ENCODE assay signal across 28 mouse cellular contexts in the genomic region with DNA sequence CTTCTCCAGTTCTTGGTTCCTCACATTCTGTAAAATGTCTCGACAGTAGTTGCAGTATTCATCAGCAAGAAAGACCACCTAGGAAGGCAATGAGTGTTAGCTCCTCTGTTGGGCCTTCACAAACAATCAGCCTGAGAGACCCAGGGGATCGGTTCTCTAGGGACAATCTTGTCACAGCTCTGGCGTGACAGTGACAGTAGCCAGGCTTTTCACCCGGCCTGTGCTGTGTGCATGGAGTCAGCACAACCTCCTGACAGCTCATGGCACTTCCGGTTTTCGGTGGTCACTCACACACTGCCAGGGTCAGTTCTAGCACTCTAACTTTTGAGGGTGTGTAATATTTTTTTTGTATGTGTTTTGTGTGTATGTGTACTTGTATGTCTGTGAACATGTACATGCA. TPM values are rescaled to one million over a fixed set of nuclear protein-coding genes. Genes with fewer than 3 reads are reported as not detected.
DNase-seq lines count a peak whose midpoint lies in the region; ATAC-seq lines count a peak whose summit lies in the region.
"Had no signal": no experiment of that assay in that cellular context is flagged by ENCODE, and none has a peak within 500 bp of the region (broad histone marks: within the 10 kb centered on the region; RNA-seq: fewer than 3 reads in every experiment).

No protein-coding gene starts in this region.

- H3K9ac ChIP-seq in heart, embryonic 13.5 days, result no peak overlapping the region
- H3K9ac ChIP-seq: forebrain, embryonic 13.5 days; hindbrain, embryonic 13.5 days; intestine, embryonic 15.5 days had no signal

- peaks cover 36% of the 10 kb centered on the region for H3K4me1 ChIP-seq in heart, embryonic 10.5 days
- peaks cover 26% of the 10 kb centered on the region for H3K4me1 ChIP-seq in heart, embryonic 13.5 days
- H3K4me1 ChIP-seq: forebrain, embryonic 13.5 days had no signal

- no peaks in the 10 kb centered on the region for H3K9me3 ChIP-seq in heart, embryonic 10.5 days
- no peaks in the 10 kb centered on the region for H3K9me3 ChIP-seq in heart, embryonic 13.5 days
- H3K9me3 ChIP-seq: forebrain, embryonic 10.5 days; forebrain, embryonic 13.5 days; G1E; hindbrain, embryonic 10.5 days; hindbrain, embryonic 13.5 days; intestine, embryonic 15.5 days had no signal

- peaks cover 7% of the 10 kb centered on the region; the same call in 1 of the 2 replicates for H3K27me3 ChIP-seq in heart, embryonic 10.5 days (ENCODE audit: insufficient read depth, poor library complexity, severe bottlenecking)
- H3K27me3 ChIP-seq in heart, embryonic 13.5 days (replicated peaks), result 0 out of 2 replicates have a peak, but pooled peaks cover 4% of the 10 kb centered on the region
- H3K27me3 ChIP-seq: forebrain, embryonic 13.5 days; intestine, embryonic 15.5 days; Patski had no signal

- no peak for ATAC-seq in heart, embryonic 13.5 days (ENCODE audit: extremely low read depth, insufficient number of reproducible peaks, low FRiP score, low TSS enrichment)
- ATAC-seq: forebrain, embryonic 13.5 days; forebrain, embryonic 16.5 days; hindbrain, embryonic 16.5 days; intestine, embryonic 15.5 days; Patski had no signal

- H3K27ac ChIP-seq in heart, embryonic 10.5 days, result no peak overlapping the region; the same call in 1 of the 2 replicates
- H3K27ac ChIP-seq in heart, embryonic 13.5 days (replicated peaks), result peak overlapping the region; percentile 29; the same call in 1 of the 2 replicates
- H3K27ac ChIP-seq: forebrain, embryonic 10.5 days; forebrain, embryonic 13.5 days; hindbrain, embryonic 10.5 days; hindbrain, embryonic 13.5 days; intestine, embryonic 15.5 days had no signal

- no peak overlapping the region for H3K4me3 ChIP-seq in heart, embryonic 10.5 days
- H3K4me3 ChIP-seq in heart, embryonic 13.5 days, result no peak overlapping the region
- H3K4me3 ChIP-seq: forebrain, embryonic 10.5 days; forebrain, embryonic 13.5 days; hindbrain, embryonic 10.5 days; hindbrain, embryonic 13.5 days; intestine, embryonic 15.5 days had no signal

- H3K4me2 ChIP-seq in heart, embryonic 13.5 days, result no peak overlapping the region
- H3K4me2 ChIP-seq: forebrain, embryonic 13.5 days; hindbrain, embryonic 13.5 days; intestine, embryonic 15.5 days had no signal

- DNase-seq in heart, embryonic 10.5 days (ENCODE audit: low spot score), result peak; percentile 88
- DNase-seq in heart, adult 9 months (ENCODE audit: low spot score in 2 of 2), result no peak
- no peak for DNase-seq in heart, adult 18-20 months
- peak; percentile 37 for DNase-seq in heart, postnatal 4 days
- no peak for DNase-seq in heart, adult 11 months
- DNase-seq: adrenal gland, postnatal 10 days; adrenal gland, postnatal 36 days; cerebellum, adult 18-20 months; cerebellum, adult 9-10 months; cerebellum, postnatal 14 days; gastrocnemius, postnatal 10 days; gastrocnemius, postnatal 36 days; kidney, adult 11 months; kidney, adult 8-10 months had no signal

- WGBS in heart, embryonic 10.5 days, result 15% methylated on average over 6 of the region's 6 CpGs
- WGBS in heart, embryonic 13.5 days, result 18% methylated on average over 6 of the region's 6 CpGs

- H3K36me3 ChIP-seq in heart, embryonic 10.5 days, result no peaks in the 10 kb centered on the region
- no peaks in the 10 kb centered on the region for H3K36me3 ChIP-seq in heart, embryonic 13.5 days
- H3K36me3 ChIP-seq: forebrain, embryonic 10.5 days; G1E; hindbrain, embryonic 10.5 days; hindbrain, embryonic 13.5 days; intestine, embryonic 15.5 days had no signal

RNA-seq across cellular contexts. Expression of gene Rfx8, which starts 32.2 kb away (rescaled TPM):
- polyA plus RNA-seq in heart, embryonic 10.5 days (2016; fragmentation: Nextera tagmentation; extraction: Ambion mirVana), result 0.73 and 1.4 TPM in 2 replicates
- 0.59 and 0.67 TPM in 2 replicates for polyA plus RNA-seq in heart, embryonic 13.5 days (2015; fragmentation: Nextera tagmentation; extraction: Ambion mirVana)
- total RNA-seq in heart, adult 18-20 months (2021), result under 1 TPM; 0.20 to 0.31 TPM
- under 1 TPM; 0.57 to 0.72 TPM for total RNA-seq in heart, postnatal 4 days (2021)
- total RNA-seq: adrenal gland, adult 18-20 months; gastrocnemius, adult 18-20 months; gastrocnemius, postnatal 36 days; granulocyte monocyte progenitor cell, adult 5-6 weeks had no signal
- polyA plus RNA-seq: G1E, Patski had no signal

RNA-seq across cellular contexts. Expression of gene Creg2, which starts 37.3 kb away (rescaled TPM):
- polyA plus RNA-seq in heart, embryonic 10.5 days (2016; fragmentation: Nextera tagmentation; extraction: Ambion mirVana), result 0.04 and 0.06 TPM in 2 replicates
- not detected in 2 replicates for polyA plus RNA-seq in heart, embryonic 13.5 days (2015; fragmentation: Nextera tagmentation; extraction: Ambion mirVana)
- under 1 TPM in 1 of 2 experiments, not detected in 1; 0.05 TPM for total RNA-seq in heart, adult 18-20 months (2021)
- not detected for total RNA-seq in heart, postnatal 4 days (2021)
- total RNA-seq: gastrocnemius, postnatal 36 days; granulocyte monocyte progenitor cell, adult 5-6 weeks; heart, postnatal 10 days had no signal
- polyA plus RNA-seq: G1E, Patski had no signal

Comparison
In these comparisons a context has a peak if more than half of its experiments do, and no peak if none do; other contexts are left out.
1. DNase-seq: peak in heart, embryonic 10.5 days (single experiment) and heart, postnatal 4 days (single experiment); none in heart, adult 9 months (0 of 2), heart, adult 18-20 months (0 of 2) and heart, adult 11 months (single experiment).